Mouse (Mus musculus): ENCODE results near the gene Mnd1.

Gene Mnd1

DNA sequence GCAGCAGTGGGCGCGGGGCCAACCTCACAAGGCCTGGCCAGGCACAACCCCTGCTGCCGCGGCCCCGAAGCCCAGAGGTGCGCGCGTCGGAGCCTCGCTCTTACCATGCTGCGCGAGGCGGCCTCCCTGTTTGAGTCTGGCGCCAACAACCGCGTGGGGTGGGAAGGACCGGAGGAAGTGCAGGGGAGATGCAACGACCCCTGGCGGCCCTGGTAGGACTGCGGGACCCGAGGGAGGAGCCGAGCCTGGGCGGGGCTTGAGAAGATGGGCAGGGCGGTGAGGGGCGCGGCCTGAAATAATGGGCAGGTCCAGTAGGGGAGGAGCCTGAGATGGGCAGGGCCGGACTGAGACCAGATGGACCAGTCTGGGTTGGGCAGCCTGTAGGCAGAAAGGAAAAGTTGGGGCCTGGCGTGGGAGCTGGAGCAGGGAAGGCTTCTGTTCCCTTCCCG lies at the start of gene Mnd1:
Gene Mnd1, minus strand, starts transcription at position 229 of the 449 bp plus-strand sequence.
- peak; percentile 93 for DNase-seq (ENCODE audit: low read depth, low spot score)

DNA sequence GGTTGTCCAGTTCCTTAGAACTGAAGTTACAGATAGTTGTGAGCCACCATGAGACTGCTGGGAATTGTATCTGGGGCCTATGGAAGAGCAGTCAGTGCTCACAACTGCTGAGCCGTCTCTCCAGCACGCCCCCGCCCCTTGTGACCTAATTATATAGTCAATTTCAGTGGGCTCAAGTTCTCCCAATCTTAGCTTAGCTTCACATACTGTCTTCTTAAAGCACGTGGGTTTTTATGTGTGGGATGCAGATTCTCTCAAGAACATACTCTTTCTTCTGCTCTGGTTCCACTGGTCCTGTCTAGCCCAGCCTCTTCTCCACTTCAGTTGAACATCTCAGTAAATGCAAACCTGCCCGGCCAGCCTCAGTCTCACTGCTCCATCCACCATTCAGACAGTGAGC lies 49.1 kb upstream of the Mnd1 start:
- no peak for DNase-seq (ENCODE audit: low read depth, low spot score)

DNA sequence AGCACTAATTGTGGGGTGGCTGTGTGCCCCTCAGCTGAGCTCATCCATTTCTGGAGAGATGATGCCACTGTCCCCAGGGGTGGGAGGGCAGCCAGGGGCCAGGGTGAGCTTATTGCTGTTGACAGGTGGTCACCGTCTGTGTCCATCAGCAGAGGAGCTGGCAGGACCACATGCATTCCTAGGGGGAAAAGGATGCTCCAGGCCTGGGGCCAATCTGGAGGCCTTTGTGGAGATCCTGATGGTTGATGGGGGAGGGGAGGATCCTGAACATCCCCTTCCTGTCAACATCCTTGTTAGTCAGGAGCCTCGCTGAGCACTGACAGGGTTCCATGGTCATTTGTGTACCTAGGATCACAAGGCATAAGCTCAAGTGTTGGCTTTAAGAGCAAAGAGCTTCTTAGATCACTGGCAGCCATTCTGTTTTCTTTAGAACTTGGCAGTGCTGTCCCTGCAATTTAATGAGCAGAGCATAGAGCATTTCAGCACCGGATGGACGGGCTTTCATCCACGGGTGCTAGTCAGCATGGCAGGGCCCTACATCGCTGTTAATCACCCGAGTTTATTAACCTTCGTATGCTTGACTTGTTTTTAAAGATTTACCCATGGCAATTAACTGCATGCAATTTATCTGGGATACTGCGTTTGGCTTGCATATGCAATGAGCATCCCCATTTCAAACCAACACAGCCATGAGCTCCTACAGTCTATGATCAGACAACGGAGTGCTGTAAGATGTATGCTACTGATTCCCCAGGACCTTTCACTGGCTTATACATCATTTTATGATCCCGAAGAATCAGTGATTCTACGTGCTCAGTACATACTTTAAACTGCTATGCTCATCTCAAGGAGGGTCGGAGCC lies 45.2 kb upstream of the Mnd1 start:
- DNase-seq (ENCODE audit: low read depth, low spot score) = peak; percentile 36

DNA sequence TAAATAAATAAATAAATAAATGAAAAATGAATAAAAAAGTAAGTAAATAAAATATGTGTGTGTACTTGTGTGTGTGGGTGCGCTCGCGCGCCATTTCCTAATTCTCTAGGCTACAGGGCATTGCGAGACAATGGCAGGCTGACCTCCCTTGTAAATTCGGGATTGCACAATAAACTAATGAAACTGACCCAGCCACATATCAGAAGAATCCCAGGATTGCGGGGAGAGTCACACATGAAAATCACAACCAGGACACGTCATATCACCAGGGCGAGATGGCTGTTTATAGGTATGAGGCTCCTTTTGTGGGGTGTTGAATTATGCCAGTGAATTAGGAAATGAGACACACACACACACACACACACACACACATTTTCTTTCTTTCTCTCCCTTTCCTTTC lies 43.9 kb upstream of the Mnd1 start:
- no peak for DNase-seq (ENCODE audit: low read depth, low spot score)

DNA sequence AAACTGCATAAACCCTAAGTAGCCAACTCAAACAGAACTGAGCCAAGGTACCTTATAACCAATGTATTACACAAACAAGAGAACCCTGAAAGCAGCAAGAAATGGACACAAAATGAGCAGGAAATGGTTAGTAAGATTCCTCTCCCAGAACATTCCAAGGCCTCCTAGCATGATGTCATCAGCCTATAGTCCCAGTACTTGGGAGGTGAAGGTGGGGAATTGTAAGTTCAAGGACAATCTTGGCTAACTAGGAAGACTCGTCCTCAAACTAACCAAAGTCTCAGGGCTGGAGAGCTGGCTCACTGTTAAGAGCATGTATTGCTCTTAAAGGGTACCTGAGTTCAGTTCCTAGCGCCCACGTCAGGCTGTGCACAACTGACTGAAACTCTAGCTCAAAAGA lies 42.6 kb upstream of the Mnd1 start:
- no peak for DNase-seq (ENCODE audit: low read depth, low spot score)

DNA sequence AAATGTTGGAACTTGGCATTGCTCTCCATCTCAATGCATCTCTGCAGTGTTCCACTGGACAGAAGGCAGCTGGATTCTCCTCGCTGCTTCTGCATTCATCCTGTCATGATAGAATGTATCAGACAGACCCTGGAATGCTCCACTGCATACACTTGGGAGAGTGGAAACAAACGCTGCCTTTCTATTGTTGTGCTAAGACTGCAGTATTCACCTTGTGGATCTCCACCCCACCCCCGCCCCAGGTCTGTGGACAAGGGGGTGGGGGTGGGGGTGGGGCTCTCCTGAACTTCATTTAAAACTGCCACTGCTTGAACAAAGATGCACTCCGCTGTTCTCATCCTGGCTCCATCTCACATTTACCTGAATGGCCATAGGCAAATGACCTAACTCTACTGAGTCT lies 38.3 kb upstream of the Mnd1 start:
- no peak for DNase-seq (ENCODE audit: low read depth, low spot score)

DNA sequence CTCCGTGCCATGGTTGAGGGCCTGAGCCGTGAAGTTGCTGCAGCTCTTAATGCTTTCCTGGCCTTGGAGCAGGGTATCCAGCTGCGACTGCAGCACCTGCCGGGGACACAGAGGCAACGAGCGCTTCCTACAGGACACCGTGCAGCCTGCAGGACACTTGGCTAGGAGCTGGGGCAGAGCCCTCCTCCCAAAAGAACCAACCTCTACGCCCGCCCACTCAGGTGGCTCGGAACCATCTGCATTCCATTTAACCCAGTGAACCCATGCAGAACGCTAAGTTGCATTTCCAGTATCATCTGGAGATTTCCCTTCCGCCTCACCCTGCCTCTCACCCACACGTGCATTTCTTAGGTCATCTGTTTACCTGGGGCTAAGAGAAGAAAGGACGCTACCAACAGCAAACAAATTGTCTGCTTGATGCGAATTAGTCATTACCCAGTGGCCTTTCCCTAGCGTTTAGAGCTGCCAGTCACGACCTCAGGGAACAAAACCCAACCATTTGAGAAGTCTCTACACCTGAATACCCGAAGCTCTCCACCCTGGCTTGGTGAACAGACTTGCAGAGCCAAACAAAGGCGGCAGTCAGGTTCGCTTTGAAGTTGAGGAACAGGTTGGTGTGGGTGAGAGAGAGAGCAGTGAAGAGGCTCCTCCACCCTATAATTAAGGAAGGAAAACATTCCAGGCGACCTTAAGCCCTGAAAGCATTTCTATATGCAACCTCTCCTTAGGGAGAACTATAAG lies 35.7 kb upstream of the Mnd1 start:
- no peak for DNase-seq (ENCODE audit: low read depth, low spot score)

DNA sequence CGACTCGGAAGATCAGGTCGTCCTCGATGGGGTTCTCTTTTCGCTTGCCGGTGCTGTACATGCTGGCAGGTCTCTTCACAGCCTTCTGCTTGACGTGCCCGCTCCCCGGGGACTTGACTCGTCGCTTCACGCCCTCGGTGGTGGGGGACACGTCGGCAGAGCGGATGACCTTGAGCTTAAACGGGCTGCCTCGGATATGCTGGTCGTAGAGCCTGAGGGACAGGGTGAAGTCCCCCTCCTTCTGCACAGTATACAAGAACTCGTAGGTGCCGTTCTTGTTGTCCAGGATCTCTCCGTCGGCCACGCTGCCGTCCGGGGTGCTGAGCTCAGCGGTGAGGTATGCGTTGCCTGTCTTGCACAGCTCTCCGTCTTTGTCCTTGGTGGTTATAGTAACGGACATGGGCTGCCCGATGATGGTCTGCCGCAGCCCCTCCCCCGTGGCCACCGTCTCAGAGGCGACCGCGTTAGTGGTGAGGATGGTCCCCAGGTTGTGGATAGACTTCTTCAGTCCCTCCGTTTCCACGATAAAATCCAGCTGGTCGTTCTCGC lies 35.0 kb upstream of the Mnd1 start:
- DNase-seq (ENCODE audit: low read depth, low spot score) = no peak

DNA sequence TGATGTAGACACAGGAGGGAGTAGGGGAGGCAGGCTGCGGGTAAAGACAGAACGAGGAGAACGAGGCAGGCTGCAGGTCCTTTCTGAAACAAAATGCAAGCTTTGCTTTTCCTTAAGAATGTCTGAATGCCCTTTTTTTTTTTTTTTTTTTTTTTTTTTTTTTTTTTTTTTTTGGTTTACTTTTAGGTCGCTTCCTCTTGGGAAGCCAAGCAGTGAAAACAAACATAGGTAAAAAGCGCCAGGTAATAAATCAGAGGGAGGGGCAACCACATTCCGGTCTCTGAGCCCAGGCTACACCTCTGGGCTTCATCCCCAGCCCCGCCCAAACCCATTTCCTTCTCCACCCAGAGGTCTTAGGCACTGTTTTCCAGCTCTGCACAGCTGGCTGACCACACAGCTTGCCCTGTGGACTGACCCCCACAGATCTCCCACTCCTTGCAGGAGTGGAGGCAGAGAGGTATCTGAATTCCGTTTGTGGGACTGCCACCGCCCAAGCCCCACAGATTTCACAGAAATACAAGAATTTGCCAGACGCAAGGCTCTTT lies 34.1 kb upstream of the Mnd1 start:
- DNase-seq (ENCODE audit: low read depth, low spot score) = no peak

DNA sequence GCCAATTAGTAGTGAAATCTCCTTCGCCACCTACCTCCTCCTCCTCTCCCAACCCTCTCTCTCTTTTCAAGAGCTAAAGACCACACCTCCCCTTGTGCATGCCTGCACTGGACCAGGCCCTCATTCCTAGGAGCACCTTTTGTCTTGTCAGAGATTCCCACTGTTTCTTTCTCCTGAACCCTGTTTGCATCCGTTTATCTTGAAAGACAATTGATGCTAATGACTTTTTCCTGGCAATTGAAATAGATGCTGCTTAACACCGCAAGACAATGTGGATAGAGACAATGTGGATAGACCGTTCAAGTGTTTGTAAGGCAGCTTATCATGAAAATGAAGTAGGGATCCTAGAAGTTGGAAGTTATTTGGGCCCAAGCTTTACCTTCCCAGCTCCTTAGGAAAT lies 26.1 kb upstream of the Mnd1 start:
- DNase-seq (ENCODE audit: low read depth, low spot score) = no peak

DNA sequence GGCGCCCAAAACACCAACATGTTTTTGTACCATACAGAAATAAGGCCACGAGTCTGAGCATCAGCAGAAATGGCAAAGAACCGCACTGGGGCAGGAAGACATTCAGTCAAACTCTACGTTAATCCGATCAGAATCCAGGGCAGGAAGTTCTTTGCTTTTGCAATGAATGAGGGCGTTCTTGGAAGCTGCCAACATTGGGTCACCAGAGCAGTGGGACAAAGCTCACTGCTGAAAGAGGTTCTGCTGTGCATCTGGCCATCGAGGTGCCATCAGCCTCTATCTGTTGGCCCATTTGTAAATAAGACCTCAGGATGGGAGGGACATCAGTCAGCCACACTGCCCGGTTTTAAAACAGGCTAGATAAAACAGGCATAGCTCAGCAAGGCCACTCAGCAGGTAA lies 25.5 kb upstream of the Mnd1 start:
- DNase-seq (ENCODE audit: low read depth, low spot score) = no peak

DNA sequence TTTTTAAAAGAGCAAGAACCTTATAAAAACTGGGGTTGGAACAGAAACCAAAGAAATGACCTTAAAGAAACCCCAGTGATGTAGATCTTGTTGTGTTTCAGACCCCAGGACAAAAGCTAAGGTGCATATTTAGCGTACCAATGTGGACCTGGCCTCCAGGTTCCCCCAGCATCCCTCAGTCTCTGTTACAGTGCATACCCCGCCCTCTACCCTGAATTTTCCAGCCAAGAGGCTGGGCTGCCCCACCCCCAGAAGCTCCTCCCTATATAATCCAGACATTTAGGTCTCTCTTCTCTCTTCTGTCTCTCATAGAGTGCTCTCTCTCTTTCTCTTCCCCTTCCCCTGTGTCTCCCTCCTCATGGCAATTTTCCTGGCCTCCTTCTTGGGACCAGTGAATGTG lies 24.7 kb upstream of the Mnd1 start:
- no peak for DNase-seq (ENCODE audit: low read depth, low spot score)

DNA sequence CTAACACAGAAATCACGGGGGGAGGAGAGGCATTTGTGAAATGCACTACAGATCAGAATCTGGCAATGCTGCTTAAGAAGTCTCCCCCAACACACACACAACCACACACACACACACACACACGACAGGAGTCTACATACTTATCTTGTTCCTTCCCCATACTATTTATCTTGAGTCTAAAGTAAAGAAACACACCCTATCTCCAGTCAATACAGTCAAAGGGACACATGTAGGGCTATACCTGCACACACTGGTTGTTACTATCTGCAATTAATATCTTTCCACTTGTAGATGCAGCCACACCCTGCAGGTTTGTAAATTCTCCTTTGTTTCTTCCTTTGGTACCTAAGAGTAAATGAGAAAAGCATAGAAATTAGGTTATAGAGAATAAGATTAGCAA lies 22.2 kb upstream of the Mnd1 start:
- DNase-seq (ENCODE audit: low read depth, low spot score) = no peak

DNA sequence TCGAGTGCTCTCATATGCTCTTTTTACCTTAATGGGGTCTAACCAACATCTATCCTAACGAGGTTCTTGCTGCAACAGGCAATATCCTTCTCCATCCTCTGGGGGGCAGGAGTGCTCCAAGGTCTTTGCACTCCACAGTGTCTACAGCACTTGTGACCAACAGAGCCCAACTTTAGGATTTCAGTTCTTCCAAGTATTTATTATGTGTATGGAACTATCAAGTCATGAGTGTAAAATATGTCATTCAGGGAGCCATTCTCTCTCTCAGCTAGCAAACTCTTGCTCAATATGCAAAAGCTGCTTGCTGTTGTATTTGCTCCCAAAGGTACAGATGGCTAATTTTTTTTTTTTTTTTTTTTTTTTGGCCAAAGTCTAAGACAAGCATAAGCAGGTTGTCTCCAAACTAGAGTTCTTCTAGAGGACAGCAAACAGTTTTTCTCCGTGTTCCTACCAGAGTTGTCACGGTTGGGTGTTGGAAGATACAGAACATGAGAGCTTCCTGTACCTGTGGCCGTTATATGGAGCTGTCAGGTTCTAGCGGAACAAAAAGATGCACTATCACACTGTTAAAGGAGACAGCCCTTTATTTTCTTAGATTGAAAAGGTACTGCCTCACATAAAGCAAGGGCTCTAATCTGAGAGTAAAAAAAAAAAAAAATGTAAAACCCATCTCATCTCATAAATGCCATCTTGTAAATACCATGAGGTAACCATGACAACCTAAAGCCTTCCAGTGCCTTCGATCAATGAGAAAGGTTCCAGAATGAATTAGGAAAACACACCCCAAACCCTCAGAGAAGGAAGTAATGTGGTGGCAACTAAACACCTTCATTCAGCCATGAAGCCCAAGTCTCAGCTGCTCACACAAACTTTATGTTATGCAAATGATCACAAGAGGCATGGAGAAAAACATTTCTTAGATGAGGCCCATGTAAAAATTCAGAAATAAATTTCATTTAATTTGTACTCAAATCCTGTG lies 20.0 kb upstream of the Mnd1 start:
- peak; percentile 73 for DNase-seq (ENCODE audit: low read depth, low spot score)

DNA sequence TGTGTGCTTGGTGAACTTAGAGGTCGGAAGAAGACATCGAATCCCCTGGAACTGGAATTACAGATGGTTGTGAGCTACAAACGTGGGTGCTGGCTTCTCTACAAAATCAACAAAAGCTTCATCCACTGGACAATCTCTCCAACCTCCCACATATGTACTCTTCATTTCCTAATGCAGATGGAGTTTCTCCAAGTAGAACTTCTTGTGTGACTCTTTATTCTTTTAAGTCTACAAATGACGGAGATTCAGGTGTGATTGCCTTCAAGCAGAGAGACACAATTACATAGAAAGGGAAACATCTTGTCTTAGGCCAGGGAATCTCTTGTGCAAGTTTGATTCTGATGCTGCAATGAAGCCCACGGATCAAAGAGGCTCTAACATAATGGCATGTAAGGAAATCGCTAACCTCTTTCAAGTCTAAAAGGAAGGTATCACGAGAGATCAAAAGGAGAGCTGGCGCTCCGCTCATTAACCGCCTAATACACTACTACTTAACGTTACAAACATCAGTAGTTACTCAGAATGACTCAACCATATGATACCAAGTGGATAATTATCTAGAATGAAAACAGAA lies 18.1 kb upstream of the Mnd1 start, which contains the start of gene Gm6525:
Gene Gm6525, plus strand, starts transcription at position 524 of the 574 bp plus-strand sequence.
- no peak for DNase-seq (ENCODE audit: low read depth, low spot score)

DNA sequence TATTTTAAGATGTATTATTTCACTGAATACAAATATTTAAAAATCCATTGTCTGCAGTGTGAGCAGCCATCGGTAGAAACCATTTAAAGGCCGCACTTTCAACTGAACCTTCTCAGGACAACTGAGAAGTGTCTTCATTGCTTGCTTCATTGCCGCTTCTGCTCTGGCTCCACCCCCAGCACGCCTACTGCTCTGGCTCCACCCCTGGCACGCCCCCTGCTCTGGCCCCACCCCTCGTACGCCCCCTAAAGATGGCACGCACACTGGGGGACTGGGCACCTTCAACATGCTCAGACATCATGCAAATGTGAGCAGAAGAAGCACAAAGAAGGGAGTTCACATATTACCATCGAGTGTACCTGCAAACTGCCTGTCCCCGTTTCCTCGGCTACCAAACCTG lies 16.8 kb upstream of the Mnd1 start:
- no peak for DNase-seq (ENCODE audit: low read depth, low spot score)

DNA sequence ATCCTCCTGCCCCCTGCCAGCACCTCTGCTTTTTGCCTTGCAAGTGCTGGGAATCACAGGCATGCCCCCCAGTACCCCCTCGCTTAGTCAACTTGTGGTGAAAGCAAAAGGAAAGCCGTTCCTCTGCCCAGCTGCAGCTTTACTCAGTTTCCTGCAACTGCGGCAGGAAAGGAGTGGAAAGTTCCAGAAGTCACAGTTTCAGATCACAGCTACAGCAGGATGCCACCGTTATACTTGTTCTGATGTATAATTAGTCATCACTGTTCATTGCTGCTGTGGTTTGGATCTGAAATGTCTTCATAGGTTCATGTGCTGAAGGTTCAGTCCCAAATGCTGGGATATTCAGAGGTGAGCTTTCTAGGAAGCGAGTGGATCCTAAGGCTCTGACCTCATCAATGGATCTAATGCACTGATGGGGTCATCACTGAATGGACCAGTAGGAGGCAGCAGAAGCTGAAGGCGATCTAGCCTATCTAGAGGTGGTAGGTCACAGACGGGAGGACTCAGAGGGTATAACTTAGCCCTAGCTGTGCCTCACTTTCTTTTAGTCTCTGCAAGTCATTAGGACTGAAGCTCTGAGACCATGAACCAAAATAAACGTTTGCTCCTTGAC lies 13.9 kb upstream of the Mnd1 start:
- no peak for DNase-seq (ENCODE audit: low read depth, low spot score)

DNA sequence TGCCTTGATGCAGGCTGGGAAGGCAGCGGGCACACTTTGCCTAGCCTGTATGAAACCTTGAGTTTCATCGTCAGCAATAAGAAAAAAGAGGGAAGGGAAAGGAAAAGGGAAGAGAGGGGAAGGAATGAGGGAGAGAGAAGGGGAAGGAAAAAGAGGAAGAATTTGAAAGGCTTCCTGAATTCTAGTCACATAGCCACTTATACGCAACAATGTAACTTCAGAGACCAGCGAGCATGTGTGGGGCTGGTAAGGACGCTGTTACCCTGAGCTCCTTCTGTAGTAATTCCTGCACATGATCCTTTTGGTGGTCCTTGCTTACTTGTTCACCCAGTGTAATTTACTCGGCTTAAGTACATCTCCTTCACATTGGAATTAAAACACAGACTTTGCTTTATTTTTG lies 13.4 kb upstream of the Mnd1 start:
- DNase-seq (ENCODE audit: low read depth, low spot score) = no peak

DNA sequence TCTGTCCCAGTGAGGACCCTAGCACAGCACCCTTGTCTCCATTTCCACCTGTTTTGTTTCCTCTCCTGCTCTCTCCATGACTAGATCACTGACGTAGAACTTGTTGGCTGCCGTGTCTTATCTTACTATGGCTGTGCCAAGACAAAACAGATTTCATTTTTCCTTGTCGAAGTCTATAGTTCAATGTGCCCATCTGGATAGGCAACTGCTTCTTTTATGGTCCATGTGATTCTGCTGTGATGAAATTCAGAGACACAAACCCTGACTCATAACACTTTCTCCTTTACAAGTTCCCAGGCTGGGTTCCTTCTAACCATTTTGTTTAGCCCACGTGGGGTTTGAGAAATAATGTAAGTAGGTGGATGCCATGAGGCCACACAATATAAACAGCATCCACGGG lies 10.5 kb upstream of the Mnd1 start:
- no peak for DNase-seq (ENCODE audit: low read depth, low spot score)

DNA sequence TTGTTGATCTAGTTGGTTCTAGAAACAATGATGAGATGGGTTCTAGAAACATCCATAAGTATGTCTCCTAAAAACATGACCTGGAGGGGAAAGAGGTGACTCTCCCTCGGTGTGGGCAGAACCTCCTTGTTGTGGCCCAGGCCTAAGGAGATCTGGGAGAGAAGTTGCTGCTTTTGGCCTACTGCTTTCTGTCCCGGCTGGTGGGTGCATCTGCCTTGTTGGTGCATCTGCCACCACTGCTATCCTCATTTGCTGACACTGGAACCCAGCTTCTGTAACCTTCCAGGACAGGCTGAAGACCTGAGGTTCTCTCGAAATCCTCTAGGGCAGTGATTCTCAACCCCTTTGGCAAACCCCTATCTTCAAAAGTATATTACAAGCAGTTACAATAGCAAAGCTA lies 9.8 kb upstream of the Mnd1 start:
- DNase-seq (ENCODE audit: low read depth, low spot score) = no peak

Data from retina, postnatal 7 days (tissue).